In genomic region chr12:58067318-58068223, GRCm38 (mm10) we compare ENCODE assay signal across 20 mouse cellular contexts.
A peak's percentile ranks its signal among the peaks of the same experiment; 100 is the strongest.
DNase-seq lines count a peak whose midpoint lies in the region; ATAC-seq and TF ChIP-seq lines count a peak whose summit lies in the region.
"Had no signal": no experiment of that assay in that cellular context is flagged by ENCODE, and none has a peak within 500 bp of the region (broad histone marks: within the 10 kb centered on the region; RNA-seq: fewer than 3 reads in every experiment).

No protein-coding gene starts in this region.

- H3K9me3 ChIP-seq in embryonic facial prominence, embryonic 11.5 days (replicated peaks; ENCODE audit: control insufficient read depth, low read length): no peaks in the 10 kb centered on the region
- no peaks in the 10 kb centered on the region for H3K9me3 ChIP-seq in embryonic facial prominence, embryonic 10.5 days
- H3K9me3 ChIP-seq in embryonic facial prominence, embryonic 14.5 days (ENCODE audit: control insufficient read depth, low read length): no peaks in the 10 kb centered on the region
- H3K9me3 ChIP-seq: hindbrain, embryonic 13.5 days; midbrain, embryonic 12.5 days had no signal

- no peak overlapping the region for H3K4me2 ChIP-seq in embryonic facial prominence, embryonic 11.5 days (ENCODE audit: low read depth, low read length)
- H3K4me2 ChIP-seq in embryonic facial prominence, embryonic 14.5 days (ENCODE audit: low read depth, low read length): no peak overlapping the region
- H3K4me2 ChIP-seq: hindbrain, embryonic 13.5 days; midbrain, embryonic 12.5 days had no signal

- H3K9ac ChIP-seq in embryonic facial prominence, embryonic 11.5 days (replicated peaks; ENCODE audit: low read length): no peak overlapping the region
- no peak overlapping the region for H3K9ac ChIP-seq in embryonic facial prominence, embryonic 14.5 days (ENCODE audit: low read depth, low read length)
- H3K9ac ChIP-seq: hindbrain, embryonic 13.5 days; midbrain, embryonic 12.5 days had no signal

- DNase-seq in embryonic facial prominence, embryonic 11.5 days (ENCODE audit: low spot score): peak; percentile 27
- DNase-seq in embryonic facial prominence, embryonic 10.5 days (ENCODE audit: low spot score): no peak
- no peak for DNase-seq in layer of hippocampus, adult 2 months (ENCODE audit: low spot score in 2 of 2)
- no peak for DNase-seq in layer of hippocampus, adult 11-12 months (ENCODE audit: low spot score)
- peak; percentile 12 for DNase-seq in embryonic facial prominence, embryonic 14.5 days (ENCODE audit: low spot score)
- DNase-seq in heart, adult 11 months: no peak
- DNase-seq in yolk sac, embryonic 10.5 days (ENCODE audit: low spot score): no peak
- DNase-seq: adrenal gland, adult 2 months; cerebellum, adult 2 months; gastrocnemius, postnatal 10 days; layer of hippocampus, adult 9-11 months; liver; lung, adult 18-20 months; retina, postnatal 1 day; thymus, adult 2 months had no signal

- no peaks in the 10 kb centered on the region for H3K36me3 ChIP-seq in embryonic facial prominence, embryonic 11.5 days (replicated peaks; ENCODE audit: control insufficient read depth, insufficient read depth, low read depth, low read length)
- no peaks in the 10 kb centered on the region for H3K36me3 ChIP-seq in embryonic facial prominence, embryonic 10.5 days (replicated peaks)
- H3K36me3 ChIP-seq in embryonic facial prominence, embryonic 14.5 days (ENCODE audit: control insufficient read depth, insufficient read depth, low read length): no peaks in the 10 kb centered on the region
- H3K36me3 ChIP-seq: hindbrain, embryonic 13.5 days; midbrain, embryonic 12.5 days had no signal

- no peak overlapping the region for H3K27ac ChIP-seq in embryonic facial prominence, embryonic 11.5 days (replicated peaks; ENCODE audit: low read depth, low read length)
- no peak overlapping the region for H3K27ac ChIP-seq in embryonic facial prominence, embryonic 10.5 days (replicated peaks)
- peak overlapping the region; percentile 10; the same call in 1 of the 2 replicates for H3K27ac ChIP-seq in layer of hippocampus, adult 2 months
- no peak overlapping the region for H3K27ac ChIP-seq in embryonic facial prominence, embryonic 14.5 days (replicated peaks; ENCODE audit: low read depth, low read length)
- H3K27ac ChIP-seq: hindbrain, embryonic 13.5 days; midbrain, embryonic 12.5 days had no signal

- no peaks in the 10 kb centered on the region for H3K27me3 ChIP-seq in embryonic facial prominence, embryonic 11.5 days (ENCODE audit: control insufficient read depth, insufficient read depth, low read length)
- no peaks in the 10 kb centered on the region for H3K27me3 ChIP-seq in embryonic facial prominence, embryonic 10.5 days (replicated peaks; ENCODE audit: low read depth, poor library complexity, severe bottlenecking)
- no peaks in the 10 kb centered on the region for H3K27me3 ChIP-seq in embryonic facial prominence, embryonic 14.5 days (replicated peaks; ENCODE audit: control insufficient read depth, insufficient read depth, low read length)
- H3K27me3 ChIP-seq: hindbrain, embryonic 13.5 days; midbrain, embryonic 12.5 days had no signal

- TF ChIP-seq CTCF in layer of hippocampus, adult 2 months (conservative IDR thresholded peaks at IDR 0.05): no peak

- H3K4me1 ChIP-seq in embryonic facial prominence, embryonic 11.5 days (ENCODE audit: control insufficient read depth, insufficient read depth, low read length): no peaks in the 10 kb centered on the region
- peaks cover 7% of the 10 kb centered on the region; the same call in 1 of the 2 replicates for H3K4me1 ChIP-seq in embryonic facial prominence, embryonic 10.5 days
- H3K4me1 ChIP-seq in embryonic facial prominence, embryonic 14.5 days (ENCODE audit: control insufficient read depth, insufficient read depth, low read length): no peaks in the 10 kb centered on the region
- H3K4me1 ChIP-seq: hindbrain, embryonic 13.5 days; midbrain, embryonic 12.5 days had no signal

- no peak for ATAC-seq in embryonic facial prominence, embryonic 11.5 days (replicated peaks; ENCODE audit: insufficient number of reproducible peaks, low FRiP score, low TSS enrichment, low read depth)
- ATAC-seq in embryonic facial prominence, embryonic 14.5 days (ENCODE audit: low read depth): no peak
- ATAC-seq in megakaryocyte progenitor cell, adult 5-6 weeks (replicated peaks; ENCODE audit: poor library complexity): peak; percentile 90
- ATAC-seq: forebrain, embryonic 16.5 days; intestine, embryonic 16.5 days had no signal

- WGBS in embryonic facial prominence, embryonic 11.5 days: 55% methylated on average over 9 of the region's 9 CpGs
- WGBS in embryonic facial prominence, embryonic 10.5 days: 65% methylated on average over 9 of the region's 9 CpGs
- WGBS in embryonic facial prominence, embryonic 14.5 days: 50% methylated on average over 9 of the region's 9 CpGs

- no peak overlapping the region for H3K4me3 ChIP-seq in embryonic facial prominence, embryonic 11.5 days (ENCODE audit: low read depth, low read length)
- no peak overlapping the region for H3K4me3 ChIP-seq in embryonic facial prominence, embryonic 10.5 days
- no peak overlapping the region for H3K4me3 ChIP-seq in layer of hippocampus, adult 2 months
- H3K4me3 ChIP-seq in embryonic facial prominence, embryonic 14.5 days (ENCODE audit: low read depth, low read length): no peak overlapping the region
- H3K4me3 ChIP-seq: hindbrain, embryonic 13.5 days; midbrain, embryonic 12.5 days had no signal

Comparison
In these comparisons a context has a peak if more than half of its experiments do, and no peak if none do; other contexts are left out.
1. DNase-seq: peak in embryonic facial prominence, embryonic 11.5 days (single experiment) and embryonic facial prominence, embryonic 14.5 days (single experiment); none in embryonic facial prominence, embryonic 10.5 days (single experiment), layer of hippocampus, adult 2 months (0 of 2), layer of hippocampus, adult 11-12 months (single experiment), heart, adult 11 months (single experiment) and yolk sac, embryonic 10.5 days (single experiment).